8 mouse cellular contexts compared by ENCODE assay signal in genomic region chr1:35869381-35870143, GRCm38 (mm10).
DNase-seq lines count a peak whose midpoint lies in the region; ATAC-seq and TF ChIP-seq lines count a peak whose summit lies in the region.

No protein-coding gene starts in this region.

- no peak overlapping the region for H3K9ac ChIP-seq in liver, adult 2 months (ENCODE audit: low read depth, low read length)
- no peak overlapping the region for H3K9ac ChIP-seq in midbrain, embryonic 15.5 days

- H3K36me3 ChIP-seq in liver, adult 2 months (ENCODE audit: control insufficient read depth, insufficient read depth, low read length) = no peaks in the 10 kb centered on the region
- H3K36me3 ChIP-seq in limb, embryonic 10.5 days = no peaks in the 10 kb centered on the region
- H3K36me3 ChIP-seq in midbrain, embryonic 15.5 days (replicated peaks) = no peaks in the 10 kb centered on the region

- no peaks in the 10 kb centered on the region for H3K4me1 ChIP-seq in liver, adult 2 months (ENCODE audit: control insufficient read depth, insufficient read depth, low read length)
- H3K4me1 ChIP-seq in limb, embryonic 10.5 days = peaks cover 18% of the 10 kb centered on the region
- H3K4me1 ChIP-seq in midbrain, embryonic 15.5 days = peaks cover 17% of the 10 kb centered on the region

- WGBS in liver, adult 2 months = 67% methylated on average over 17 of the region's 17 CpGs
- 57% methylated on average over 17 of the region's 17 CpGs for WGBS in limb, embryonic 10.5 days
- 19% methylated on average over 17 of the region's 17 CpGs for WGBS in midbrain, embryonic 15.5 days

- peak; percentile 15 for DNase-seq in liver, adult 2 months (ENCODE audit: extremely low read depth, low read depth, low spot score)
- no peak for DNase-seq in liver
- DNase-seq in embryo, embryonic 10.5 days (ENCODE audit: low spot score) = peak; percentile 94
- peak; percentile 19 to 27 for DNase-seq in gastrocnemius, adult 8-10 months (ENCODE audit: low spot score in 2 of 2)
- DNase-seq in kidney, adult 9 months = peak; percentile 32
- peak; percentile 37 for DNase-seq in limb, embryonic 10.5 days (ENCODE audit: low spot score)
- peak; percentile 19 to 30 for DNase-seq in spleen, postnatal 14 days (ENCODE audit: low spot score in 2 of 2)

- H3K27me3 ChIP-seq in liver, adult 2 months (ENCODE audit: control insufficient read depth, insufficient read depth, low read length) = no peaks in the 10 kb centered on the region
- no peaks in the 10 kb centered on the region for H3K27me3 ChIP-seq in limb, embryonic 10.5 days (ENCODE audit: low read depth, poor library complexity, severe bottlenecking)
- H3K27me3 ChIP-seq in midbrain, embryonic 15.5 days (replicated peaks) = no peaks in the 10 kb centered on the region

- H3K4me2 ChIP-seq in midbrain, embryonic 15.5 days = peak overlapping the region; percentile 50

- ATAC-seq in midbrain, embryonic 15.5 days (replicated peaks) = peak; percentile 98

- no peak overlapping the region for H3K4me3 ChIP-seq in liver, adult 2 months (ENCODE audit: insufficient read depth, low read depth, low read length)
- peak overlapping the region; percentile 8; the same call in 1 of the 2 replicates for H3K4me3 ChIP-seq in limb, embryonic 10.5 days
- peak overlapping the region; percentile 26 for H3K4me3 ChIP-seq in midbrain, embryonic 15.5 days

- no peaks in the 10 kb centered on the region for H3K79me2 ChIP-seq in liver, adult 2 months (ENCODE audit: control insufficient read depth, insufficient read depth, low read length)

- H3K9me3 ChIP-seq in limb, embryonic 10.5 days (replicated peaks) = no peaks in the 10 kb centered on the region
- no peaks in the 10 kb centered on the region for H3K9me3 ChIP-seq in midbrain, embryonic 15.5 days

- no peak for TF ChIP-seq CTCF in liver, adult 2 months (IDR thresholded peaks at IDR 0.05; ENCODE audit: low read depth, low read length)

- no peak for TF ChIP-seq POLR2A in liver, adult 2 months (IDR thresholded peaks at IDR 0.05; ENCODE audit: extremely low read depth, insufficient read depth, low read length)

- H3K27ac ChIP-seq in liver, adult 2 months (replicated peaks; ENCODE audit: insufficient read depth, low read depth, low read length) = no peak overlapping the region
- no peak overlapping the region for H3K27ac ChIP-seq in limb, embryonic 10.5 days
- peak overlapping the region; percentile 57; the same call in 1 of the 2 replicates for H3K27ac ChIP-seq in midbrain, embryonic 15.5 days
